In genomic region chr14:100352961-100353452, GRCm38 (mm10) we compare ENCODE assay signal across 15 mouse cellular contexts.
A peak's percentile ranks its signal among the peaks of the same experiment; 100 is the strongest.
DNase-seq lines count a peak whose midpoint lies in the region; ATAC-seq and TF ChIP-seq lines count a peak whose summit lies in the region.
"Had no signal": no experiment of that assay in that cellular context is flagged by ENCODE, and none has a peak within 500 bp of the region (broad histone marks: within the 10 kb centered on the region; RNA-seq: fewer than 3 reads in every experiment).

No protein-coding gene starts in this region.

- H3K9me3 ChIP-seq in kidney, postnatal 0 days (replicated peaks; ENCODE audit: low read length) = no peaks in the 10 kb centered on the region
- no peaks in the 10 kb centered on the region for H3K9me3 ChIP-seq in embryonic facial prominence, embryonic 11.5 days (replicated peaks; ENCODE audit: control insufficient read depth, low read length)
- H3K9me3 ChIP-seq: forebrain, embryonic 13.5 days; hindbrain, embryonic 13.5 days had no signal

- no peaks in the 10 kb centered on the region for H3K27me3 ChIP-seq in kidney, postnatal 0 days (ENCODE audit: insufficient read depth, low read length)
- H3K27me3 ChIP-seq in embryonic facial prominence, embryonic 11.5 days (ENCODE audit: control insufficient read depth, insufficient read depth, low read length) = no peaks in the 10 kb centered on the region
- H3K27me3 ChIP-seq in small intestine, adult 2 months (ENCODE audit: control insufficient read depth, insufficient read depth, low read length) = no peaks in the 10 kb centered on the region
- H3K27me3 ChIP-seq: forebrain, embryonic 13.5 days; hindbrain, embryonic 13.5 days had no signal

- H3K27ac ChIP-seq in kidney, postnatal 0 days = no peak overlapping the region
- H3K27ac ChIP-seq in embryonic facial prominence, embryonic 11.5 days (replicated peaks; ENCODE audit: low read depth, low read length) = no peak overlapping the region
- H3K27ac ChIP-seq in small intestine, adult 2 months (ENCODE audit: insufficient read depth, low read depth, low read length) = peak overlapping the region; percentile 9; the same call in 1 of the 2 replicates
- H3K27ac ChIP-seq: forebrain, embryonic 13.5 days; hindbrain, embryonic 13.5 days had no signal

- intact Hi-C loops in left cerebral cortex, postnatal 4 days (cut with DNase I) = no loop called here

- no peaks in the 10 kb centered on the region for H3K4me1 ChIP-seq in kidney, postnatal 0 days (replicated peaks; ENCODE audit: insufficient read depth, low read length)
- no peaks in the 10 kb centered on the region for H3K4me1 ChIP-seq in embryonic facial prominence, embryonic 11.5 days (ENCODE audit: control insufficient read depth, insufficient read depth, low read length)
- no peaks in the 10 kb centered on the region for H3K4me1 ChIP-seq in small intestine, adult 2 months (ENCODE audit: control insufficient read depth, insufficient read depth, insufficient read length, low read length)
- H3K4me1 ChIP-seq: forebrain, embryonic 13.5 days; hindbrain, embryonic 13.5 days had no signal

- peak; percentile 80 for ATAC-seq in kidney, postnatal 0 days (replicated peaks; ENCODE audit: low FRiP score, low read depth)
- no peak for ATAC-seq in embryonic facial prominence, embryonic 11.5 days (replicated peaks; ENCODE audit: insufficient number of reproducible peaks, low FRiP score, low TSS enrichment, low read depth)
- ATAC-seq: forebrain, embryonic 13.5 days had no signal

- H3K9ac ChIP-seq in kidney, postnatal 0 days (ENCODE audit: low read depth, low read length) = no peak overlapping the region
- no peak overlapping the region for H3K9ac ChIP-seq in embryonic facial prominence, embryonic 11.5 days (replicated peaks; ENCODE audit: low read length)
- H3K9ac ChIP-seq: forebrain, embryonic 13.5 days; hindbrain, embryonic 13.5 days had no signal

- no peak for TF ChIP-seq POLR2A in small intestine, adult 2 months (IDR thresholded peaks at IDR 0.05; ENCODE audit: low read depth, low read length)

- no peak overlapping the region for H3K4me2 ChIP-seq in kidney, postnatal 0 days (ENCODE audit: low read length)
- no peak overlapping the region for H3K4me2 ChIP-seq in embryonic facial prominence, embryonic 11.5 days (ENCODE audit: low read depth, low read length)
- H3K4me2 ChIP-seq: forebrain, embryonic 13.5 days; hindbrain, embryonic 13.5 days had no signal

- TF ChIP-seq CTCF in kidney, postnatal 0 days (IDR thresholded peaks at IDR 0.05; ENCODE audit: low read depth) = no peak
- no peak for TF ChIP-seq CTCF in small intestine, adult 2 months (IDR thresholded peaks at IDR 0.05; ENCODE audit: extremely low read depth, insufficient read length, insufficient replicate concordance, low read depth, low read length)

- no peaks in the 10 kb centered on the region for H3K36me3 ChIP-seq in kidney, postnatal 0 days (ENCODE audit: insufficient read depth, low read length)
- H3K36me3 ChIP-seq in embryonic facial prominence, embryonic 11.5 days (replicated peaks; ENCODE audit: control insufficient read depth, insufficient read depth, low read depth, low read length) = no peaks in the 10 kb centered on the region
- no peaks in the 10 kb centered on the region for H3K36me3 ChIP-seq in small intestine, adult 2 months (ENCODE audit: control insufficient read depth, insufficient read depth, low read length)
- H3K36me3 ChIP-seq: hindbrain, embryonic 13.5 days had no signal

- no peak overlapping the region for H3K4me3 ChIP-seq in kidney, postnatal 0 days (replicated peaks; ENCODE audit: low read depth, low read length)
- no peak overlapping the region for H3K4me3 ChIP-seq in embryonic facial prominence, embryonic 11.5 days (ENCODE audit: low read depth, low read length)
- no peak overlapping the region for H3K4me3 ChIP-seq in small intestine, adult 2 months (ENCODE audit: low read depth, low read length)
- H3K4me3 ChIP-seq: forebrain, embryonic 13.5 days; hindbrain, embryonic 13.5 days had no signal

- WGBS in kidney, postnatal 0 days = 4% methylated on average over 4 of the region's 4 CpGs
- WGBS in embryonic facial prominence, embryonic 11.5 days = 15% methylated on average over 4 of the region's 4 CpGs
- WGBS in small intestine, adult 2 months = 12% methylated on average over 4 of the region's 4 CpGs

- DNase-seq in kidney, postnatal 0 days (ENCODE audit: low spot score) = peak; percentile 66
- DNase-seq in kidney, adult 8-10 months = no peak
- peak; percentile 35 for DNase-seq in embryonic facial prominence, embryonic 11.5 days (ENCODE audit: low spot score)
- peak; percentile 16 for DNase-seq in liver
- DNase-seq in left cerebral cortex, postnatal 4 days = no peak
- no peak for DNase-seq in frontal cortex, postnatal 25 days (ENCODE audit: low spot score in 2 of 2)
- DNase-seq in spleen, postnatal 10 days (ENCODE audit: low spot score in 2 of 2) = no peak
- DNase-seq: cerebellum, postnatal 25 days; heart, adult 18-20 months; layer of hippocampus, postnatal 36 days; lung, postnatal 14 days; right cerebral cortex, adult 18-20 months had no signal

Comparison
In these comparisons a context has a peak if more than half of its experiments do, and no peak if none do; other contexts are left out.
1. DNase-seq: peak in kidney, postnatal 0 days (single experiment), embryonic facial prominence, embryonic 11.5 days (single experiment) and liver (single experiment); none in kidney, adult 8-10 months (0 of 2), left cerebral cortex, postnatal 4 days (single experiment), frontal cortex, postnatal 25 days (0 of 2) and spleen, postnatal 10 days (0 of 2).